Mouse (Mus musculus) heart, adult 18-20 months (tissue): Measurements from ENCODE around the gene Abcd1. TPM values are rescaled to one million over a fixed set of nuclear protein-coding genes. Genes with fewer than 3 reads are reported as not detected.
A peak's percentile ranks its signal among the peaks of the same experiment; 100 is the strongest.

Experiments
- DNase-seq, 2 experiments: peaks; one replicate each; pipeline ENCODE4 v3.0.0; 2021 to 2022; ENCODE audit warnings: mixed read lengths in 1 of 2
- long read RNA-seq, 2 experiments: library from polyadenylated mRNA; stranded (forward); transcript quantifications; one replicate each; pipeline ENCODE4 v2.0.0; 2021
- total RNA-seq, 2 experiments: library from RNA; stranded (reverse); gene quantifications; 2 replicates each; pipeline ENCODE4 v1.2.3; 2021

Gene Abcd1
- 10 to 100 TPM; 29.2 to 29.6 TPM for total RNA-seq
- long read RNA-seq, experiment 1, transcript Abcd1-201 (10 exons, 3,648 nt) = major isoform, 16 of 20 reads
- long read RNA-seq, experiment 1, partial matches to known transcripts = 4 of 20 reads
- long read RNA-seq, experiment 1, other reads (novel, unspliced or antisense) = 0 of 20 reads
- long read RNA-seq, experiment 2, transcript Abcd1-201 (10 exons, 3,648 nt) = major isoform, 5 of 7 reads
- long read RNA-seq, experiment 2, partial matches to known transcripts = 0 of 7 reads
- long read RNA-seq, experiment 2, other reads (novel, unspliced or antisense) = 2 of 7 reads

GRCm38 (mm10) chrX:73716109-73716661 is at the start of gene Abcd1, which contains the start of gene Bcap31:
Gene Abcd1 (plus strand): TSS chrX:73716597.
Gene Bcap31 (minus strand): TSS chrX:73716175.
- peak; percentile 96 for DNase-seq

GRCm38 (mm10) chrX:73672031-73672431 is 44.4 kb upstream of the Abcd1 start:
- DNase-seq = peak; percentile 42 to 62

- DNase-seq = peak; percentile 78 to 84
Observed at GRCm38 (mm10) chrX:73672879-73673618, 43.3 kb upstream of the Abcd1 start, which contains the start of gene Slc6a8. Gene Slc6a8 (plus strand): TSS chrX:73673150.

- DNase-seq = no peak
Observed at GRCm38 (mm10) chrX:73673619-73673967, 42.8 kb upstream of the Abcd1 start.

- DNase-seq = peak; percentile 44 to 45
Observed at GRCm38 (mm10) chrX:73673968-73674661, 42.3 kb upstream of the Abcd1 start.

GRCm38 (mm10) chrX:73675231-73675630 is 41.2 kb upstream of the Abcd1 start:
- DNase-seq = no peak

- DNase-seq = no peak
Observed at GRCm38 (mm10) chrX:73676668-73677067, 39.7 kb upstream of the Abcd1 start.

- no peak for DNase-seq
Observed at GRCm38 (mm10) chrX:73684156-73684555, 32.2 kb upstream of the Abcd1 start.

GRCm38 (mm10) chrX:73684978-73685377 is 31.4 kb upstream of the Abcd1 start:
- DNase-seq = no peak

GRCm38 (mm10) chrX:73685629-73686028 is 30.8 kb upstream of the Abcd1 start:
- peak; percentile 52 to 71 for DNase-seq

- DNase-seq = peak; percentile 59 to 67
Observed at GRCm38 (mm10) chrX:73690917-73691629, 25.3 kb upstream of the Abcd1 start.

- no peak for DNase-seq
Observed at GRCm38 (mm10) chrX:73700472-73700871, 15.9 kb upstream of the Abcd1 start.

- peak; percentile 27 to 55 for DNase-seq
Observed at GRCm38 (mm10) chrX:73715476-73716108, 805 bp upstream of the Abcd1 start.

GRCm38 (mm10) chrX:73716709-73717545 is 530 bp downstream of the Abcd1 start:
- DNase-seq = peak in 1 of 2 experiments; percentile 9

- peak; percentile 12 to 35 for DNase-seq
Observed at GRCm38 (mm10) chrX:73717667-73718066, 1.3 kb downstream of the Abcd1 start.

- peak; percentile 24 to 42 for DNase-seq
Observed at GRCm38 (mm10) chrX:73718271-73718670, 1.9 kb downstream of the Abcd1 start.

GRCm38 (mm10) chrX:73718686-73719362 is 2.4 kb downstream of the Abcd1 start:
- peak; percentile 49 to 65 for DNase-seq

- no peak for DNase-seq
Observed at GRCm38 (mm10) chrX:73730908-73731307, 14.5 kb downstream of the Abcd1 start.

- DNase-seq = no peak
Observed at GRCm38 (mm10) chrX:73738155-73738554, 21.8 kb downstream of the Abcd1 start.

- DNase-seq = no peak
Observed at GRCm38 (mm10) chrX:73739151-73739550, 22.8 kb downstream of the Abcd1 start.
